Mouse (Mus musculus) liver, adult 2 months (tissue): ENCODE results near the gene Emc8.

Experiments used
- CTCF ChIP-seq: fragments of 200-500 bp; IDR thresholded peaks from 2 replicates; pipeline ENCODE4 v1.5.1; 2011; ENCODE audit warnings: low read depth, low read length, control low read depth
- POLR2A ChIP-seq: fragments of 200-500 bp; IDR thresholded peaks from 2 replicates; pipeline ENCODE4 v1.6.1; 2011; ENCODE audit warnings: low read length, control low read depth; ENCODE audit not compliant: insufficient read depth; ENCODE audit errors: extremely low read depth

DNA sequence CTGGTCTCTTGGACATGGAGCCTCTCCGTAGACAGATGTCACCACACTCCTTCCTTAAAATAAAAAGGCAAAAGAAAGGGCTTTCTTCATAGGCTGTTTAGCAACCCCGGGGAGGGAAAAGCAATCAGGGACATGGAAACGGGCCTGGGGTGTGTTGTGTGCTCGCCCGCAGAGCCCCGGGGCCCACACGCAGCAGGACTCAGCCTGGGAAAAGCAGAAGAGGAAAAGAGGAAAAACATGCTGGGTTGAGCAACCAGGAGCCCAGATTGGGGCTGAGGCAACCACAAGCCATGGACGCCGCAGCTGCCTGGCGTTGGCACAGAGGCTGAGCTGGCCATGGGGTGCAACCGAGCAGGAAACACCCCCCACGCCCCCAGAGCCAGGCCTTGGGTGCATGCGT, 17.7 kb upstream of the Emc8 start:
- TF ChIP-seq POLR2A: no peak
- TF ChIP-seq CTCF: no peak
